Mouse (Mus musculus) ES-Bruce4 (cell line): Measurements from ENCODE around the gene Ttc34.

ENCODE experiments used
- CTCF ChIP-seq: IDR thresholded peaks from one replicate; pipeline ENCODE4 v1.8.1; 2011; ENCODE audit warnings: low read depth, low read length
- EP300 ChIP-seq: IDR thresholded peaks from 2 replicates; pipeline ENCODE4 v1.6.1; 2011; ENCODE audit warnings: low read depth, low read length; ENCODE audit not compliant: insufficient read depth
- POLR2A ChIP-seq: IDR thresholded peaks from one replicate; pipeline ENCODE4 v1.8.1; 2011; ENCODE audit warnings: low read length; ENCODE audit not compliant: insufficient read depth

GRCm38 (mm10) chr4:154902371-154902770 lies 65.1 kb downstream of the Ttc34 start:
- TF ChIP-seq POLR2A (no peak), EP300 (no peak), CTCF (no peak)
